Mouse (Mus musculus): ENCODE data around the gene Tff1.
A peak's percentile ranks its signal among the peaks of the same experiment; 100 is the strongest.

Tff1 gene

GRCm38 (mm10) chr17:31152966-31153499, 12.0 kb downstream of the Tff1 start:
- DNase-seq, result no peak

DNA sequence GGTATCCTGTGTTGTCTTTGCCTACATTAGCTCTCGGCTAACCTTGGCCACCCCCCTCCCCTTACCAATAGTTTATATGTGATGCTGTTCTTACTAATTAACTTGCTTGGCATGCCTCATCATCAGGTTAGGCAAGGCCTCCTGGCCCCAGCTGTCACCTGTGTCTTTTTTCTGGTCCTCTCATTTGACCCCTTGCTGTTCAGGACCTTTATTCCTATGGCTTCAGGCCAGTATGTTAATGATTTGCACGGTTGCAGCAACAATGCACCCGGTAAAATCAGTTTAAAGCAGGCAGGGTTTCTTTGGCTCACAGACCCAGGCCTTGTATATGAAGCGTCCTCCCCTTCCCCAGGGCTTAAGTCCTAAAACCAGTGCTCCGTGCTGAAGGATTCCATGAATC, 12.6 kb downstream of the Tff1 start:
- no peak for DNase-seq

DNA sequence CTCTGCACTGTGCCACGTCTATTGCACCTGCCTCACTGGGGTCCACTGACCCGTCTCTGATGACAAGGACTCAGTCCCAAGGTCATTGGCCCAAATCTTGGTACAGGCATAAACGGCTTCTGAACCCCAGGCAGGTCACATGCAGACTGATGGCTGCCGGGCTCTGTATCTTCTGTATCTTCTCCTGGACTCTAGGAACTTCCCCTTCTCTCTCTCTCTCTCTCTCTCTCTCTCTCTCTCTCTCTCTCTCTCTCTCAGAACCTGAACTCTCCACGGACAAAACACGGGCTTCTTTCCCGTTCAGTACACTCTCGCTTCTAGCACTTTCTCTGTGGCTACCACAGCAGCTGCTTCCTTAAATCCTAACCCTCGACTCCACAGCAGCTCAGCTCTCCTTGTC, 19.1 kb downstream of the Tff1 start:
- DNase-seq, result no peak

DNA sequence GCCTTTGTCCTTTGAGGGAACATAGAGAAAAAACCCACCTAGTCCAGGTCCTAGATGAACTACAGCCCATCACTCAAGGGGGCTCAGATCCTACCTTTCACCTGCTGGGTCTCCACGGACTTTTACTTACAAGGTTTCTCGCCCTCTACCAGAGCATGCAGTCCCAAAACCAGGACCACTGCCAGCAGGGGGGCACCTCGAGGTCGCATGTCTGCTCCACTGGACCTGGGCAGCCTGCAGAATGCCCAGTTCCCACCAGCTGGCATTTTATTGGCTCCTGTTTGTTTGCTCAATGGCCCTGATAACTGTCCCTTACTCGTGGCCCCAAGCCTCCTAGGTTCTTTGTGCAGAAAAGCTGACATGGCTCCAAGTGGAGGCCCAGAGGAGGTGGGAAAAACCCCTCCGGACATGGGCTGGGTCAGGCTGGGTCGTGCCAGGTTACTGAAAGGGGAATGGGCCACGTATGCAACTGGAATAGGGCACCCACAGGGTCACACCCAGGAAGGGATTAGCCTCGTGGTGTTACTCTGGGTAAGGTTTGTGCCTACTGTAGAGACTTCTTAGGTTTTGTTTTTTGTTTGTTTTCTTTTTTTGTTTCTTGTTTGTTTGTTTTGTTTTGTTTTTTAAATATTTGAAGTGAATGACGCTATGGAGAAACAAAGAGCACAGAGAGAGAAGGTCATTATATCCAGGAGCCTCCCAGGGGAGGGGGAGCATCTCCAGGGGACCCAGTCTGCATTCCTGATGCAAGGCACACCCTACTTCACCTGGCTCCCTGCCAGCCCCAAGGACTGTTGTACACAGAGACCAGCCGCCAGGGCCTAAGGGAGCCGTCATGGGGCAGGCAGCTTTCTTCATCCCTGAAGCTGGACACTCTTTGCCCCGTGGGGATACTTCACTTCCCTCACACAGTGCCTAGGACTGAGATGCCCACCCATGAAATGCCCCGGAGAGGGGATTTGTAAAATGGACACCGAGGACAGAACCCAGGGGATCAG, 20.7 kb downstream of the Tff1 start, which contains the start of gene Tff2:
Gene Tff2 (minus strand): TSS at position 243 of the 998 bp plus-strand sequence.
- DNase-seq, result no peak

GRCm38 (mm10) chr17:31142116-31142515, 23.0 kb downstream of the Tff1 start:
- no peak for DNase-seq

- peak; percentile 79 for DNase-seq
These were observed 26.7 kb downstream of the Tff1 start for GRCm38 (mm10) chr17:31138398-31138797.

DNA sequence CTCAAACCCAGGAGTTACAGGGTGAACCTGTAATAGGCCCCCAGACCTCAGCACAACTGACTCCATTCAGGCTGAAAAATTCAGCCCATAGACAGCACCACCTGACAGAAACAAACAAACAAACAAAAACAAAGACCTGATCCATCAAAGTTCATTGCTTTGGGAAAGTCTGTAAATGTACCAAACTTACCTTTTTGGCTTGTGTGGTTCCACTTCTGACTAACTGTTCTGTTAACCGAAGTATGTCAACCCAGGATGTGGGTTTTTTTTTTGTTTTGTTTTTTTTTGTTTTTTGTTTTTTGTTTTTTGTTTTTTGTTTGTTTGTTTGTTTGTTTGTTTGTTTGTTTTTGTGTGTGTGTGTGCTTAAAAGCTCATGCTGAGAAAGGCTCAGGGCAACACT, 28.3 kb downstream of the Tff1 start:
- DNase-seq, result no peak

GRCm38 (mm10) chr17:31136291-31136690, 28.8 kb downstream of the Tff1 start:
- no peak for DNase-seq

GRCm38 (mm10) chr17:31134913-31135312, 30.2 kb downstream of the Tff1 start:
- no peak for DNase-seq

GRCm38 (mm10) chr17:31133776-31134175, 31.3 kb downstream of the Tff1 start:
- no peak for DNase-seq

- DNase-seq, result peak; percentile 95
These were observed 33.7 kb downstream of the Tff1 start for GRCm38 (mm10) chr17:31131269-31131821.

GRCm38 (mm10) chr17:31129452-31129851, 35.6 kb downstream of the Tff1 start, which contains the start of gene Tff3:
Tff3 (minus strand) TSS chr17:31129646.
- no peak for DNase-seq

GRCm38 (mm10) chr17:31128708-31129318, 36.3 kb downstream of the Tff1 start:
- DNase-seq, result peak; percentile 51

GRCm38 (mm10) chr17:31125548-31126266, 39.4 kb downstream of the Tff1 start:
- DNase-seq, result peak; percentile 98

- DNase-seq, result peak; percentile 79
These were observed 43.1 kb downstream of the Tff1 start for GRCm38 (mm10) chr17:31121975-31122374.

GRCm38 (mm10) chr17:31119429-31119828, 45.6 kb downstream of the Tff1 start:
- DNase-seq, result peak; percentile 80

DNA sequence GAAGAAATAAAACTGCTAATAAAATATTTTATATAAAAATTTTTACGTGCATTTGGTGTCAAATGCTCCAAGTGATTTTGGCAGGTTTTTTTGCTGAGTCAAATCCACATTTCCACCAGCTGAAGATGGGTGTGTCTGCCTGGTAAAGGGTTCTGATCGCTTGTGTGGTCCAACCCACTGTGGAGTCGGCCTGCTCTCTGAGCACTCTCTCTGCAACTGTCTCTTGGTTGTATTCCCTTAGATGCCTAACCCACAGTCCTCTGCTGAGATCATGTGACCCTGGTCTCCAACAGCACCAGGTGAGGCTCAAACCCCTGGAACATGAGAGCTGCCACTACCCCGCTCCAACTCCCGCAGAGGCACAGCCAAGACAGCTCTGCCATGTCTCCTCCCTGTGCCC, 47.1 kb downstream of the Tff1 start:
- DNase-seq, result no peak

DNA sequence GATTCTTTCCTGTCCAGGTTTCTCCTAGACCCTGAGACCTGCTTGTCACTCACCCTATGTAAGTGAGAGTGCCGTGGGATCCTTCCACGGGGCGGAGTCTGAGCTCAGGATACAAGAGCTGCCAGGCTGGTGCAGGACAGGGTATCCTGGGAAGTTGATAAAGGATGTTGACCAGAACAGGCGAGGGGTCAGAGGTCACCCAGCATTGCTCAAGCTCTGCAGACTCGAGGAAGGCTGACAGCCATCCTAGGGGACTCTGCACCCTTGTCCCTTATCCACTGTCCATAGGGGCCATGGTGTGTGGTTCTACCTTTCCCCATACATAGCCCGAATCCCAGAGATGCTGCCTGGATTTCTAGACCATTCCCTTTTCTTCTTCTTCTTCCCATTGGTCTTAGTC, 49.0 kb downstream of the Tff1 start:
- DNase-seq, result no peak

- no peak for DNase-seq
These were observed 51.8 kb downstream of the Tff1 start for GRCm38 (mm10) chr17:31113191-31113856.
